Comparison of ENCODE assay signal across 8 mouse cellular contexts in genomic region chr13:23620056-23620732, GRCm38 (mm10). TPM values are rescaled to one million over a fixed set of nuclear protein-coding genes. Genes with fewer than 3 reads are reported as not detected.
A peak's percentile ranks its signal among the peaks of the same experiment; 100 is the strongest.
DNase-seq lines count a peak whose midpoint lies in the region; ATAC-seq and TF ChIP-seq lines count a peak whose summit lies in the region.

No protein-coding gene starts in this region.

- DNase-seq in kidney, postnatal 14 days, result no peak
- DNase-seq in MEL (ENCODE audit: low read depth, low spot score), result peak; percentile 76
- no peak for DNase-seq in liver, embryonic 13.5 days
- no peak for DNase-seq in left cerebral cortex, adult 18-20 months (ENCODE audit: low spot score in 2 of 2)
- DNase-seq in kidney, postnatal 4 days, result no peak

- H3K9me3 ChIP-seq in kidney, embryonic 15.5 days (replicated peaks), result no peaks in the 10 kb centered on the region
- no peaks in the 10 kb centered on the region for H3K9me3 ChIP-seq in MEL (replicated peaks; ENCODE audit: insufficient read depth, low read length)
- H3K9me3 ChIP-seq in forebrain, embryonic 12.5 days, result no peaks in the 10 kb centered on the region
- H3K9me3 ChIP-seq in liver, embryonic 13.5 days (replicated peaks), result no peaks in the 10 kb centered on the region

- TF ChIP-seq RAD21 in MEL (IDR thresholded peaks at IDR 0.05; ENCODE audit: low read depth, low read length), result no peak

- no peak for TF ChIP-seq POLR2A in MEL (IDR thresholded peaks at IDR 0.05; ENCODE audit: control insufficient read depth in 1 of 2, insufficient read depth in 1 of 2, low read depth in 1 of 2, low read length in 2 of 2, poor library complexity in 1 of 2)

- peak overlapping the region; percentile 69 for H3K9ac ChIP-seq in kidney, embryonic 15.5 days
- H3K9ac ChIP-seq in MEL (ENCODE audit: control insufficient read depth, low read depth, low read length, poor library complexity, severe bottlenecking), result peak overlapping the region; percentile 49
- H3K9ac ChIP-seq in forebrain, embryonic 12.5 days, result peak overlapping the region; percentile 64
- peak overlapping the region; percentile 96 for H3K9ac ChIP-seq in liver, embryonic 13.5 days

- no peaks in the 10 kb centered on the region for H3K27me3 ChIP-seq in kidney, embryonic 15.5 days
- H3K27me3 ChIP-seq in MEL (ENCODE audit: control insufficient read depth in 1 of 2, insufficient read depth in 2 of 2, low read length in 2 of 2), result peaks cover 0 to 2% of the 10 kb centered on the region in 2 experiments; a peak in 1 of 4 replicates
- no peaks in the 10 kb centered on the region for H3K27me3 ChIP-seq in forebrain, embryonic 12.5 days
- peaks cover 6% of the 10 kb centered on the region for H3K27me3 ChIP-seq in liver, embryonic 13.5 days

- TF ChIP-seq EP300 in MEL (IDR thresholded peaks at IDR 0.05; ENCODE audit: low read depth in 1 of 2, low read length in 2 of 2), result 0 out of 4 replicates have a peak, but pooled peaks of 1 of the 2 experiments have one; percentile 13

- H3K4me2 ChIP-seq in kidney, embryonic 15.5 days, result peak overlapping the region; percentile 84
- H3K4me2 ChIP-seq in forebrain, embryonic 12.5 days, result peak overlapping the region; percentile 76
- H3K4me2 ChIP-seq in liver, embryonic 13.5 days, result peak overlapping the region; percentile 90

- no peak for ATAC-seq in kidney, embryonic 15.5 days (replicated peaks; ENCODE audit: low FRiP score)
- ATAC-seq in forebrain, embryonic 12.5 days (ENCODE audit: low FRiP score), result no peak
- no peak for ATAC-seq in liver, embryonic 13.5 days (ENCODE audit: low read depth)
- ATAC-seq in megakaryocyte progenitor cell, adult 5-6 weeks (replicated peaks; ENCODE audit: poor library complexity), result no peak

- WGBS in kidney, embryonic 15.5 days, result 48% methylated on average over 12 of the region's 12 CpGs
- WGBS in forebrain, embryonic 12.5 days, result 54% methylated on average over 12 of the region's 12 CpGs
- WGBS in liver, embryonic 13.5 days (ENCODE audit: insufficient replicate concordance), result 21% methylated on average over 12 of the region's 12 CpGs

- H3K4me1 ChIP-seq in kidney, embryonic 15.5 days, result peaks cover 17% of the 10 kb centered on the region
- H3K4me1 ChIP-seq in MEL (ENCODE audit: control insufficient read depth in 1 of 2, insufficient read depth in 2 of 2, low read length in 2 of 2), result peaks cover 0 to 10% of the 10 kb centered on the region in 2 experiments; a peak in 2 of 4 replicates
- H3K4me1 ChIP-seq in forebrain, embryonic 12.5 days, result peaks cover 17% of the 10 kb centered on the region
- H3K4me1 ChIP-seq in liver, embryonic 13.5 days (replicated peaks), result peaks cover 18% of the 10 kb centered on the region

- H3K79me2 ChIP-seq in MEL (ENCODE audit: control insufficient read depth, insufficient read depth, low read length, poor library complexity), result peaks cover 2% of the 10 kb centered on the region; the same call in 1 of the 2 replicates

- peak overlapping the region; percentile 99 for H3K27ac ChIP-seq in kidney, embryonic 15.5 days
- peak overlapping the region; percentile 81 for H3K27ac ChIP-seq in MEL (ENCODE audit: control insufficient read depth, low read depth, low read length)
- H3K27ac ChIP-seq in forebrain, embryonic 12.5 days, result peak overlapping the region; percentile 98
- H3K27ac ChIP-seq in liver, embryonic 13.5 days, result peak overlapping the region; percentile 100

- TF ChIP-seq CTCF in MEL (IDR thresholded peaks at IDR 0.05 in 2 of 3, conservative IDR thresholded peaks at IDR 0.05 in 1 of 3; ENCODE audit: control insufficient read depth in 1 of 3, insufficient read depth in 1 of 3, low read depth in 2 of 3, low read length in 3 of 3, poor library complexity in 1 of 3, severe bottlenecking in 1 of 3), result no peak

- no peaks in the 10 kb centered on the region for H3K36me3 ChIP-seq in kidney, embryonic 15.5 days
- H3K36me3 ChIP-seq in MEL (ENCODE audit: control insufficient read depth in 1 of 2, insufficient read depth in 2 of 2, low read length in 2 of 2), result peaks cover 0 to 9% of the 10 kb centered on the region in 2 experiments; a peak in 2 of 4 replicates
- no peaks in the 10 kb centered on the region for H3K36me3 ChIP-seq in forebrain, embryonic 12.5 days (replicated peaks)
- no peaks in the 10 kb centered on the region for H3K36me3 ChIP-seq in liver, embryonic 13.5 days

- peak overlapping the region; percentile 73 for H3K4me3 ChIP-seq in kidney, embryonic 15.5 days (replicated peaks)
- H3K4me3 ChIP-seq in MEL (ENCODE audit: control insufficient read depth in 1 of 2, insufficient read depth in 1 of 2, low read depth in 2 of 2, low read length in 2 of 2), result peak overlapping the region; percentile 38 to 43
- H3K4me3 ChIP-seq in forebrain, embryonic 12.5 days (replicated peaks), result peak overlapping the region; percentile 58
- peak overlapping the region; percentile 73 for H3K4me3 ChIP-seq in liver, embryonic 13.5 days (replicated peaks)

TF ChIP-seq in MEL, 35 proteins besides CTCF, POLR2A, EP300 and RAD21:
- TF ChIP-seq GATA1 (IDR thresholded peaks at IDR 0.05; ENCODE audit: low read depth, low read length) (peak; percentile 82), MAX (IDR thresholded peaks at IDR 0.05; ENCODE audit: low read length) (0 out of 2 replicates have a peak, but pooled peaks have one; percentile 48), CHD1 (IDR thresholded peaks at IDR 0.05; ENCODE audit: low read depth, low read length) (peak; percentile 92), ZMIZ1 (IDR thresholded peaks at IDR 0.05; ENCODE audit: low read depth, low read length) (0 out of 2 replicates have a peak, but pooled peaks have one; percentile 57), ZNF384 (IDR thresholded peaks at IDR 0.05; ENCODE audit: low read depth, low read length) (no peak), CHD2 (IDR thresholded peaks at IDR 0.05; ENCODE audit: low read length) (no peak)

RNA-seq across cellular contexts. Expression of gene Hist1h2be, which starts 0.7 kb away (rescaled TPM):
- polyA plus RNA-seq in kidney, embryonic 15.5 days (2015; fragmentation: Nextera tagmentation; extraction: Ambion mirVana), result 3.1 and 3.7 TPM in 2 replicates
- total RNA-seq in MEL (2012; rRNA removed), result 237 and 340 TPM in 2 replicates
- polyA plus RNA-seq in MEL (2012; ENCODE audit: insufficient read depth in 1 of 2, insufficient read length in 2 of 2, low read depth in 1 of 2, low replicate concordance in 2 of 2, missing spikeins in 1 of 2), result under 1 TPM in 1 of 2 experiments, not detected in 1; 0.49 TPM
- 3.0 and 3.7 TPM in 2 replicates for polyA plus RNA-seq in forebrain, embryonic 12.5 days (2016; fragmentation: Nextera tagmentation; extraction: Ambion mirVana)
- polyA plus RNA-seq in liver, embryonic 13.5 days (2015; fragmentation: Nextera tagmentation; extraction: Ambion mirVana), result 1.3 and 2.0 TPM in 2 replicates
- total RNA-seq in megakaryocyte progenitor cell, adult 5-6 weeks (2015), result 7.7 and 11.7 TPM in 2 replicates
- total RNA-seq in megakaryocyte progenitor cell, adult 5-6 weeks (2017), result 85.8 and 90.5 TPM in 2 replicates
- total RNA-seq in left cerebral cortex, adult 18-20 months (2021), result 1 to 10 TPM; 7.9 TPM

RNA-seq across cellular contexts. Expression of gene Hist1h1e, which starts 2.2 kb away (rescaled TPM):
- polyA plus RNA-seq in kidney, embryonic 15.5 days (2015; fragmentation: Nextera tagmentation; extraction: Ambion mirVana), result 19.7 and 21.1 TPM in 2 replicates
- 268 and 340 TPM in 2 replicates for total RNA-seq in MEL (2012; rRNA removed)
- 1 to 10 TPM in 1 of 2 experiments, not detected in 1; 1.6 TPM for polyA plus RNA-seq in MEL (2012; ENCODE audit: insufficient read depth in 1 of 2, insufficient read length in 2 of 2, low read depth in 1 of 2, low replicate concordance in 2 of 2, missing spikeins in 1 of 2)
- polyA plus RNA-seq in forebrain, embryonic 12.5 days (2016; fragmentation: Nextera tagmentation; extraction: Ambion mirVana), result 26.3 and 26.6 TPM in 2 replicates
- polyA plus RNA-seq in liver, embryonic 13.5 days (2015; fragmentation: Nextera tagmentation; extraction: Ambion mirVana), result 24.3 and 26.2 TPM in 2 replicates
- total RNA-seq in megakaryocyte progenitor cell, adult 5-6 weeks (2015), result 297 TPM in 2 replicates
- total RNA-seq in megakaryocyte progenitor cell, adult 5-6 weeks (2017), result 260 and 272 TPM in 2 replicates
- total RNA-seq in left cerebral cortex, adult 18-20 months (2021), result 10 to 100 TPM; 49.2 to 54.0 TPM

RNA-seq across cellular contexts. Expression of gene Hist1h4d, which starts 38.8 kb away (rescaled TPM):
- polyA plus RNA-seq in kidney, embryonic 15.5 days (2015; fragmentation: Nextera tagmentation; extraction: Ambion mirVana), result 123 and 142 TPM in 2 replicates
- 1,889 and 1,922 TPM in 2 replicates for total RNA-seq in MEL (2012; rRNA removed)
- polyA plus RNA-seq in MEL (2012; ENCODE audit: insufficient read depth in 1 of 2, insufficient read length in 2 of 2, low read depth in 1 of 2, low replicate concordance in 2 of 2, missing spikeins in 1 of 2), result 10 to 100 TPM in 1 of 2 experiments, not detected in 1; 11.7 TPM
- 137 and 142 TPM in 2 replicates for polyA plus RNA-seq in forebrain, embryonic 12.5 days (2016; fragmentation: Nextera tagmentation; extraction: Ambion mirVana)
- polyA plus RNA-seq in liver, embryonic 13.5 days (2015; fragmentation: Nextera tagmentation; extraction: Ambion mirVana), result 116 and 152 TPM in 2 replicates
- total RNA-seq in megakaryocyte progenitor cell, adult 5-6 weeks (2015), result 492 and 526 TPM in 2 replicates
- total RNA-seq in megakaryocyte progenitor cell, adult 5-6 weeks (2017), result 951 and 1,054 TPM in 2 replicates
- total RNA-seq in left cerebral cortex, adult 18-20 months (2021), result 100 to 1,000 TPM; 166 to 191 TPM

RNA-seq across cellular contexts. Expression of gene Hist1h3d, which starts 44.6 kb away (rescaled TPM):
- polyA plus RNA-seq in kidney, embryonic 15.5 days (2015; fragmentation: Nextera tagmentation; extraction: Ambion mirVana), result 6.5 and 7.5 TPM in 2 replicates
- 150 and 212 TPM in 2 replicates for total RNA-seq in MEL (2012; rRNA removed)
- polyA plus RNA-seq in MEL (2012; ENCODE audit: insufficient read depth in 1 of 2, insufficient read length in 2 of 2, low read depth in 1 of 2, low replicate concordance in 2 of 2, missing spikeins in 1 of 2), result 1 to 10 TPM in 1 of 2 experiments, not detected in 1; 1.4 TPM
- polyA plus RNA-seq in forebrain, embryonic 12.5 days (2016; fragmentation: Nextera tagmentation; extraction: Ambion mirVana), result 5.8 and 6.6 TPM in 2 replicates
- 5.9 and 7.2 TPM in 2 replicates for polyA plus RNA-seq in liver, embryonic 13.5 days (2015; fragmentation: Nextera tagmentation; extraction: Ambion mirVana)
- 105 and 131 TPM in 2 replicates for total RNA-seq in megakaryocyte progenitor cell, adult 5-6 weeks (2015)
- total RNA-seq in megakaryocyte progenitor cell, adult 5-6 weeks (2017), result 118 and 137 TPM in 2 replicates
- 10 to 100 TPM in 1 of 2 experiments, 1 to 10 TPM in 1; 9.3 to 10.4 TPM for total RNA-seq in left cerebral cortex, adult 18-20 months (2021)

RNA-seq across cellular contexts. Expression of gene Hist1h2ad, which starts 46.0 kb away (rescaled TPM):
- polyA plus RNA-seq in kidney, embryonic 15.5 days (2015; fragmentation: Nextera tagmentation; extraction: Ambion mirVana), result 3.6 TPM in 2 replicates
- 924 and 1,082 TPM in 2 replicates for total RNA-seq in MEL (2012; rRNA removed)
- polyA plus RNA-seq in MEL (2012; ENCODE audit: insufficient read depth in 1 of 2, insufficient read length in 2 of 2, low read depth in 1 of 2, low replicate concordance in 2 of 2, missing spikeins in 1 of 2), result under 1 TPM in 1 of 2 experiments, not detected in 1; 0.14 TPM
- 1.3 and 3.7 TPM in 2 replicates for polyA plus RNA-seq in forebrain, embryonic 12.5 days (2016; fragmentation: Nextera tagmentation; extraction: Ambion mirVana)
- polyA plus RNA-seq in liver, embryonic 13.5 days (2015; fragmentation: Nextera tagmentation; extraction: Ambion mirVana), result 1.2 and 4.3 TPM in 2 replicates
- 1.9 and 3.4 TPM in 2 replicates for total RNA-seq in megakaryocyte progenitor cell, adult 5-6 weeks (2015)
- total RNA-seq in megakaryocyte progenitor cell, adult 5-6 weeks (2017), result 229 and 1,060 TPM in 2 replicates
- 10 to 100 TPM in 1 of 2 experiments, 1 to 10 TPM in 1; 6.3 to 11.0 TPM for total RNA-seq in left cerebral cortex, adult 18-20 months (2021)
